23 mouse cellular contexts compared by ENCODE assay signal in the genomic region with DNA sequence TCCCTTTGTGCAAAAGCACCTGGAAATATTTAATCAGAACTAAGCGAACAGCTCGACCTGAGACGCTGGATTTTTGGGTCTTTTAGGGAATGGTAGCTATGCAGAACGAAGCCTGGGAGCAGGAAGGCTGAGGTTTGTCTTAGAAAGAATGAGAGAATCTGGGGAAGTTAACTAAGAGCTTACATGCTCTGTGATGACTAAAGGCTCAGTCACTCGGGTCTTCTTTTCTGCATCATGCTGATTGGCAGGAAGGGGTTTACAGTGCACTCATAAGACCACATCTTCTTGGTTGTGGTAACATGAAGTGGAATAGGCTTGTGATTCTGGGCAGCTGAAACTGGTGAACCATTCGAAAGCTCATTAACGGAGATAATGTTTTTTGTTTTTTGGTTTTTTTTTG.
"Had no signal": no experiment of that assay in that cellular context is flagged by ENCODE, and none has a peak within 500 bp of the region (broad histone marks: within the 10 kb centered on the region; RNA-seq: fewer than 3 reads in every experiment).

No protein-coding gene starts in this region.

- H3K9me3 ChIP-seq: kidney, embryonic 15.5 days; limb, embryonic 12.5 days; limb, embryonic 15.5 days; megakaryocyte, embryonic 14.5 days; midbrain, embryonic 10.5 days; midbrain, embryonic 13.5 days had no signal

- H3K4me1 ChIP-seq: kidney, embryonic 15.5 days; limb, embryonic 12.5 days; limb, embryonic 15.5 days; megakaryocyte, embryonic 14.5 days; midbrain, embryonic 10.5 days; midbrain, embryonic 13.5 days had no signal

- H3K27me3 ChIP-seq: kidney, embryonic 15.5 days; limb, embryonic 12.5 days; limb, embryonic 15.5 days; megakaryocyte, embryonic 14.5 days; midbrain, embryonic 13.5 days had no signal

- ATAC-seq: liver, postnatal 0 days; midbrain, embryonic 13.5 days; midbrain, embryonic 16.5 days had no signal

- DNase-seq: kidney, postnatal 10 days; kidney, postnatal 36 days; layer of hippocampus, postnatal 36 days; liver, postnatal 0 days; lung, embryonic 14.5 days; lung, postnatal 10 days; lung, postnatal 36 days; right cerebral cortex, adult 18-20 months; right cerebral cortex, postnatal 14 days; right cerebral cortex, postnatal 4 days; thymus, adult 2 months; thymus, postnatal 25 days had no signal

- H3K4me3 ChIP-seq: kidney, embryonic 15.5 days; left cerebral cortex, adult 2 months; limb, embryonic 12.5 days; limb, embryonic 15.5 days; megakaryocyte, embryonic 14.5 days; midbrain, embryonic 10.5 days; midbrain, embryonic 13.5 days had no signal

- H3K27ac ChIP-seq: kidney, embryonic 15.5 days; left cerebral cortex, adult 2 months; limb, embryonic 12.5 days; limb, embryonic 15.5 days; liver, embryonic 14.5 days; midbrain, embryonic 10.5 days; midbrain, embryonic 13.5 days; stomach, postnatal 0 days had no signal

- H3K4me2 ChIP-seq: kidney, embryonic 15.5 days; limb, embryonic 12.5 days; limb, embryonic 15.5 days; liver, embryonic 11.5 days; lung, embryonic 14.5 days; midbrain, embryonic 13.5 days had no signal

- H3K9ac ChIP-seq: kidney, embryonic 15.5 days; limb, embryonic 12.5 days; limb, embryonic 15.5 days; liver, embryonic 14.5 days; liver, postnatal 0 days; lung, embryonic 14.5 days; midbrain, embryonic 13.5 days had no signal

- H3K36me3 ChIP-seq: kidney, embryonic 15.5 days; limb, embryonic 12.5 days; limb, embryonic 15.5 days; midbrain, embryonic 10.5 days; midbrain, embryonic 13.5 days had no signal
